Mouse (Mus musculus) testis, adult 2 months (tissue): ENCODE results near the gene Nr6a1.

ENCODE experiments used
- CTCF ChIP-seq: fragments of 200-500 bp; IDR thresholded peaks from 2 replicates; pipeline ENCODE4 v1.5.1; 2012; ENCODE audit warnings: low read depth, mild to moderate bottlenecking, inconsistent platforms, low read length, moderate library complexity; ENCODE audit not compliant: control insufficient read depth, insufficient read depth, insufficient replicate concordance
- POLR2A ChIP-seq: fragments of 200-500 bp; IDR thresholded peaks from 2 replicates; pipeline ENCODE4 v1.6.1; 2012; ENCODE audit warnings: low read depth, mild to moderate bottlenecking, inconsistent platforms, low read length, moderate library complexity; ENCODE audit not compliant: control insufficient read depth

DNA sequence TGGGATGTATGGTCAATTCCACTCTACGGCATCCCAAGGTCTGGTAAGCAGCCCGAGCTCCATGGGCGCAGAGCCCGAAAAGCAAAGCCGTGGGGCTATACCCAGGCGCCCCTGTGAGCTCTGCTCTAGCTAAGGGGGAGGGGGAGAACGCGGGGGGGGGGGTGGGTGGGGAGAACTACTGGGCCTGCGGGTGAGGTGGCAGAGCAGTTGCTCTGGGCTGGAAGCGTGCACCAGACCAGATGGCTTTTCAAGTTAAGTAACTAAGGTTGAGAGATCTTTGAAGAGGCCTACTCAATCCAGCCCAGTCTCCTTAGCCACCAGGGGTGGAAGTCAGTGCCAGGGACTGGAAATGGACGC, 214.7 kb downstream of the Nr6a1 start:
- TF ChIP-seq CTCF (no peak), POLR2A (no peak)
